Mouse (Mus musculus) embryonic facial prominence, embryonic 11.5 days (tissue): Measurements from ENCODE around the gene Ube2l3. TPM values are rescaled to one million over a fixed set of nuclear protein-coding genes. Genes with fewer than 3 reads are reported as not detected.

Source experiments
- ATAC-seq: fragments of 200-750 bp; cut with Nextera tagmentation; replicated peaks from 2 replicates; pipeline ENCODE4 v1.8.0; 2017; ENCODE audit warnings: low read depth; ENCODE audit not compliant: insufficient number of reproducible peaks, low FRiP score, low TSS enrichment
- DNase-seq: peaks from one replicate; pipeline ENCODE4 v3.0.0-alpha.2; 2015; ENCODE audit warnings: low spot score
- H3K27ac ChIP-seq: fragments of 300-500 bp; sonication (generic); replicated peaks from 2 replicates; pipeline ENCODE4 v1.5.1; 2014; ENCODE audit warnings: mild to moderate bottlenecking, low read depth, low read length, control low read depth
- H3K27me3 ChIP-seq: fragments of 300-500 bp; sonication (generic); 2 replicates; pipeline ENCODE4 v1.6.1; 2014; ENCODE audit warnings: mild to moderate bottlenecking, low read length, moderate library complexity, mixed read lengths; ENCODE audit not compliant: control insufficient read depth, insufficient read depth
- H3K36me3 ChIP-seq: fragments of 300-500 bp; sonication (generic); replicated peaks from 2 replicates; pipeline ENCODE4 v1.6.1; 2014; ENCODE audit warnings: low read depth, mild to moderate bottlenecking, low read length, moderate library complexity, mixed read lengths; ENCODE audit not compliant: control insufficient read depth, insufficient read depth
- H3K4me1 ChIP-seq: fragments of 300-500 bp; sonication (generic); 2 replicates; pipeline ENCODE4 v1.6.1; 2014; ENCODE audit warnings: low read length, mixed read lengths; ENCODE audit not compliant: control insufficient read depth, insufficient read depth
- H3K4me2 ChIP-seq: fragments of 300-500 bp; sonication (generic); 2 replicates; pipeline ENCODE4 v1.6.1; 2014; ENCODE audit warnings: low read depth, mild to moderate bottlenecking, control low read depth, low read length, moderate library complexity
- H3K4me3 ChIP-seq: fragments of 300-500 bp; sonication (generic); 2 replicates; pipeline ENCODE4 v1.5.1; 2014; ENCODE audit warnings: low read depth, low read length, control low read depth
- H3K9ac ChIP-seq: fragments of 300-500 bp; sonication (generic); replicated peaks from 2 replicates; pipeline ENCODE4 v1.6.1; 2014; ENCODE audit warnings: mild to moderate bottlenecking, control low read depth, low read length
- H3K9me3 ChIP-seq: fragments of 300-500 bp; sonication (generic); replicated peaks from 2 replicates; pipeline ENCODE4 v1.6.1; 2016; ENCODE audit warnings: mild to moderate bottlenecking, low read length, inconsistent platforms, mixed read lengths; ENCODE audit not compliant: control insufficient read depth
- WGBS: fragments of 180-500 bp; shearing (Covaris S2); extraction: QIAGEN DNeasy Blood & Tissue Kit; methylation state at CpG from one replicate; pipeline ENCODE4 v1.1.7; 2014; 5-methylcytosine and 5-hydroxymethylcytosine counted together
- polyA plus RNA-seq: library from polyadenylated mRNA; unstranded; fragments of >200 nt; fragmentation: Nextera tagmentation; extraction: Ambion mirVana; gene quantifications from 2 replicates; pipeline ENCODE4 v1.2.1, GENCODE M21; 2014

The Ube2l3 gene
- polyA plus RNA-seq, 1 experiment from 2014 or later = 458 TPM

- no peaks in the 10 kb centered on the region for H3K36me3 ChIP-seq
- H3K9ac ChIP-seq = no peak overlapping the region
- DNase-seq = peak; percentile 31
- no peaks in the 10 kb centered on the region for H3K9me3 ChIP-seq
- H3K4me2 ChIP-seq = no peak overlapping the region
- H3K27me3 ChIP-seq = no peaks in the 10 kb centered on the region
- no peak overlapping the region for H3K4me3 ChIP-seq
- 67% methylated on average over 2 of the region's 2 CpGs for WGBS
- no peak for ATAC-seq
- no peaks in the 10 kb centered on the region for H3K4me1 ChIP-seq
- no peak overlapping the region for H3K27ac ChIP-seq
Measured at GRCm38 (mm10) chr16:17201977-17202376, 472 bp downstream of the Ube2l3 start.

GRCm38 (mm10) chr16:17200953-17201707 is 1.3 kb downstream of the Ube2l3 start:
- Histone ChIP-seq H3K4me2 (peak overlapping the region; percentile 53), H3K27me3 (no peaks in the 10 kb centered on the region), H3K9ac (peak overlapping the region; percentile 100), H3K27ac (peak overlapping the region; percentile 6; the same call in 1 of the 2 replicates), H3K4me1 (no peaks in the 10 kb centered on the region), H3K4me3 (peak overlapping the region; percentile 100), H3K9me3 (no peaks in the 10 kb centered on the region), H3K36me3 (no peaks in the 10 kb centered on the region)
- DNase-seq = peak; percentile 91
- WGBS = under 1% methylated on average over 71 of the region's 72 CpGs
- peak; percentile 78 for ATAC-seq

DNA sequence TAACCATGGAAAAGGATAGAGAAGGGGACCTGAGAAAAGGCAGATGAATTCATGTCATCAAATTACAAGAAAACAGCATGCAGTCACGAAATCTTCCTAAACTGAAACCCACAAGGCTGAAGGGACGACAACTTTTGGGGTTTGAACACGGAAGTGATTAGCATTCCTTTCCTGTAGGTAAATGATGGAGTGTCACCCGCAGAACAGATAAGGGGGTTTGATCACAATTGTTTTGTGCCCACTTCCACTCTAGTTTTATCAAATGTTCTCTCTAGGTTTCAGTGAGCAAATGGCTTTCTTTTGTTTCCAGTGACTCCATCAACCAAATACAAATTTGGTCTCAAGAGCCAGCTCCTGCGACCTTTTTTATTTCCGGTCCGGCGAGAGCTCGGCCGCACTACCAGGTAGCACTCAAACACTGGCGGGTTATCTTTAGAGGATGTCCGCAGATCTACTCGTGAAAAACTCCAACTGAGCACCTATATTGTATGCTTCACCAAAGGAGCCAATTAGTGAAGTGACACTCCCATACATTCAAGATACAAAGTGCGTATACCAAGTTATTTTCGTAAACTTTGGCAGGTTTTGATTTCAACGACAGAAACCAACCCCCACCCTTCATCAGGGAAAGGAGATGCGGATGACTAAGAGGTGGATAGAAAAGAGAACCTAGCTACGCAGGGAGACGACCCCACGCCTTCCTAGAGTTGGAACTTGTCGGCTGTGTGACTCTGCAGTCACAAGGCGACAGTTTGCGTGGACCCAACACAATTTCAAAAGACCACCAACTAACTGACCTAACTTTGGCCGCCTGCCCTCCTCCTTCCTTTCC is 2.1 kb downstream of the Ube2l3 start:
- H3K9ac ChIP-seq = peak overlapping the region; percentile 100
- no peaks in the 10 kb centered on the region for H3K9me3 ChIP-seq
- ATAC-seq (0 out of 2 replicates have a peak, but pooled peaks have one; percentile 6), DNase-seq (peak; percentile 27)
- no peaks in the 10 kb centered on the region for H3K4me1 ChIP-seq
- H3K27me3 ChIP-seq = no peaks in the 10 kb centered on the region
- H3K27ac ChIP-seq = 0 out of 2 replicates have a peak overlapping the region, but pooled peaks have one; percentile 6
- H3K36me3 ChIP-seq = no peaks in the 10 kb centered on the region
- peak overlapping the region; percentile 100 for H3K4me3 ChIP-seq
- H3K4me2 ChIP-seq = peak overlapping the region; percentile 53
- 6% methylated on average over 24 of the region's 24 CpGs for WGBS

DNA sequence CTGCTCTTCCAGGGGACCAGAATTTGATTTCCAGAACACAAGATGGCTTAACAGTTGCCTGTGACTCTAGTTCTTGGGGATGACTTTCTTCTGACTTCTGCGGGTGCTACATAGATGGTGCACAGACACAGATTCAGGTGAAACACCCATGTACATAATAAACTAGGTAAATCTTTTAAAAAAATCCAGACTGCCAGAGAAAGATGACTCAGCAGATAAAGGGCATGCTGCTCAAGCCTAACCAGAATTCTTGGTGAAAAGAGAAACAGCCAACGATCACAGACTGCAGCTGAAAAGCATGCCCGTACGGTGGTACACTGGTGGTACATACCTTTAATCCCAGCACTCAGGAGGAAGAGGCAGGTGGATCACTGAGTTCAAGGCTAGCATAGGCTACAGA is 8.6 kb downstream of the Ube2l3 start:
- H3K4me1 ChIP-seq = no peaks in the 10 kb centered on the region
- no peaks in the 10 kb centered on the region for H3K9me3 ChIP-seq
- H3K27ac ChIP-seq = no peak overlapping the region
- H3K9ac ChIP-seq = no peak overlapping the region
- no peaks in the 10 kb centered on the region for H3K27me3 ChIP-seq
- DNase-seq = no peak
- no peak overlapping the region for H3K4me2 ChIP-seq
- ATAC-seq = no peak
- H3K4me3 ChIP-seq = no peak overlapping the region
- peaks cover 3% of the 10 kb centered on the region for H3K36me3 ChIP-seq
- WGBS = 95% methylated on average over 4 of the region's 4 CpGs

GRCm38 (mm10) chr16:17185475-17185874 is 17.0 kb downstream of the Ube2l3 start:
- H3K4me3 ChIP-seq = no peak overlapping the region
- H3K27me3 ChIP-seq = no peaks in the 10 kb centered on the region
- no peak overlapping the region for H3K9ac ChIP-seq
- no peak for DNase-seq
- no peaks in the 10 kb centered on the region; the same call in 1 of the 2 replicates for H3K36me3 ChIP-seq
- H3K9me3 ChIP-seq = no peaks in the 10 kb centered on the region
- H3K27ac ChIP-seq = no peak overlapping the region
- ATAC-seq = no peak
- H3K4me1 ChIP-seq = no peaks in the 10 kb centered on the region
- no peak overlapping the region for H3K4me2 ChIP-seq

DNA sequence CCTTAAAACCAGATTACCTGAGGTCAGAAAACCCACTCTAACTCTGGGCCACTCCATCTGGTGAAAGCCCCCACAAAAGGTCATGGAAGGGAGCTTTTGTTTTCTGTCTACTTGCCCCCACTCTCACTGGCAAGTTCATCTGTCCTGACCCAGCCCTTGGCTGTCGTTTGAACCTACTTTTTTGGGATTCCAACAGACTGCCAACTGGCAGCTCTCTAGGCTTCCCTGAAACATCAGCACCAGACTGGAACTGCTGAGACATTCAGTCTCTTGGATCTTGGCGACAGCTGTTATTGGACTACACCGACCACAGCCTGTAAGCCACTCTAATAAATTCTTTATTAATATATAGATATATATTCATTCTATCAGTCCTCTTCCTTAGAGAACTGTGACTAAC is 19.4 kb downstream of the Ube2l3 start:
- Histone ChIP-seq H3K4me3 (no peak overlapping the region), H3K27me3 (no peaks in the 10 kb centered on the region), H3K9me3 (no peaks in the 10 kb centered on the region), H3K9ac (no peak overlapping the region), H3K36me3 (no peaks in the 10 kb centered on the region; the same call in 1 of the 2 replicates), H3K4me2 (no peak overlapping the region), H3K4me1 (no peaks in the 10 kb centered on the region), H3K27ac (no peak overlapping the region)
- no peak for ATAC-seq
- DNase-seq = no peak
- 85% methylated on average over 3 of the region's 3 CpGs for WGBS

DNA sequence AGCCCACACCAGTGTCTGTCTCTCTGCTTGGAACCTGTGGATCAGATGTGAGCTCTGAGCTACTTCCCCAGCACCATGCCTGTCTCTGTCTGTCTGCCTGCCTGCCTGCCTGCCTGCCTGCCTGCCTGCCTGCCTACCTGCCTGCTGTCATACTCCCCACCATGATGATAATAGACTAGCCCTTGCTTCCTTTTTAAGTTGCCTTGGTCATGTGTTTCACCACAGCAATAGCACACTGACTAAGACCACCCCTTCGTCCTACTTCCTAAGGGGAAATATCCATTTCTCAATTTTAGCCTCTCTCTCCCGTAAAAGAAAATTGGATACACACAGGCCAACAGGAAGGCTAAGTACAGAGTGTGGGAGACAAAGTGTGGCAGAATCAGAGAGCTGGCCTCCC is 20.3 kb downstream of the Ube2l3 start:
- 82% methylated on average over 2 of the region's 2 CpGs for WGBS
- Histone ChIP-seq H3K4me2 (no peak overlapping the region), H3K4me3 (no peak overlapping the region), H3K27ac (no peak overlapping the region), H3K27me3 (no peaks in the 10 kb centered on the region), H3K36me3 (no peaks in the 10 kb centered on the region; the same call in 1 of the 2 replicates), H3K9me3 (no peaks in the 10 kb centered on the region), H3K4me1 (no peaks in the 10 kb centered on the region), H3K9ac (no peak overlapping the region)
- no peak for DNase-seq
- ATAC-seq = no peak

- no peak overlapping the region for H3K27ac ChIP-seq
- H3K4me3 ChIP-seq = no peak overlapping the region
- no peak overlapping the region for H3K4me2 ChIP-seq
- no peaks in the 10 kb centered on the region for H3K9me3 ChIP-seq
- ATAC-seq = no peak
- 90% methylated on average over 4 of the region's 4 CpGs for WGBS
- H3K9ac ChIP-seq = no peak overlapping the region
- no peak for DNase-seq
- no peaks in the 10 kb centered on the region for H3K4me1 ChIP-seq
- no peaks in the 10 kb centered on the region for H3K27me3 ChIP-seq
- no peaks in the 10 kb centered on the region for H3K36me3 ChIP-seq
Measured at GRCm38 (mm10) chr16:17181382-17181781, 21.1 kb downstream of the Ube2l3 start.
